8 mouse cellular contexts compared by ENCODE assay signal in genomic region chr2:13010460-13011341, GRCm38 (mm10). TPM values are rescaled to one million over a fixed set of nuclear protein-coding genes. Genes with fewer than 3 reads are reported as not detected.
A peak's percentile ranks its signal among the peaks of the same experiment; 100 is the strongest.
DNase-seq lines count a peak whose midpoint lies in the region; ATAC-seq and TF ChIP-seq lines count a peak whose summit lies in the region.

No protein-coding gene starts in this region.

- no peak for TF ChIP-seq POLR2A in cerebellum, adult 2 months (IDR thresholded peaks at IDR 0.05; ENCODE audit: borderline replicate concordance, insufficient read depth, low read length)

- no peaks in the 10 kb centered on the region for H3K9me3 ChIP-seq in intestine, postnatal 0 days (ENCODE audit: control insufficient read depth)
- no peaks in the 10 kb centered on the region for H3K9me3 ChIP-seq in limb, embryonic 11.5 days (ENCODE audit: control insufficient read depth, low read length)
- no peaks in the 10 kb centered on the region for H3K9me3 ChIP-seq in midbrain, embryonic 16.5 days (replicated peaks; ENCODE audit: control insufficient read depth, low read length, poor library complexity, severe bottlenecking)

- peak overlapping the region; percentile 17; the same call in 1 of the 2 replicates for H3K9ac ChIP-seq in intestine, postnatal 0 days (ENCODE audit: low read depth, low read length)
- H3K9ac ChIP-seq in limb, embryonic 11.5 days (ENCODE audit: low read length): peak overlapping the region; percentile 49
- H3K9ac ChIP-seq in midbrain, embryonic 16.5 days (ENCODE audit: low read depth, low read length): peak overlapping the region; percentile 74

- H3K4me1 ChIP-seq in cerebellum, adult 2 months (ENCODE audit: control insufficient read depth, insufficient read depth, low read length): no peaks in the 10 kb centered on the region
- H3K4me1 ChIP-seq in intestine, postnatal 0 days (replicated peaks; ENCODE audit: control insufficient read depth, insufficient read depth, low read length): peaks cover 8% of the 10 kb centered on the region; the same call in 1 of the 2 replicates
- H3K4me1 ChIP-seq in limb, embryonic 11.5 days (ENCODE audit: control insufficient read depth, insufficient read depth, low read length): peaks cover 12% of the 10 kb centered on the region
- H3K4me1 ChIP-seq in midbrain, embryonic 16.5 days (ENCODE audit: control insufficient read depth, insufficient read depth, low read length): peaks cover 19% of the 10 kb centered on the region

- peaks cover 3% of the 10 kb centered on the region; the same call in 1 of the 2 replicates for H3K27me3 ChIP-seq in cerebellum, adult 2 months (ENCODE audit: control insufficient read depth, insufficient read depth, low read length)
- peaks cover 38% of the 10 kb centered on the region for H3K27me3 ChIP-seq in intestine, postnatal 0 days (replicated peaks; ENCODE audit: control insufficient read depth, insufficient read depth, low read length)
- peaks cover 37% of the 10 kb centered on the region for H3K27me3 ChIP-seq in limb, embryonic 11.5 days (ENCODE audit: control insufficient read depth, insufficient read depth, low read length)
- H3K27me3 ChIP-seq in midbrain, embryonic 16.5 days (ENCODE audit: control insufficient read depth, insufficient read depth, low read depth, low read length): peaks cover 22% of the 10 kb centered on the region

- peak; percentile 6 to 29 for DNase-seq in cerebellum, adult 2 months
- DNase-seq in cerebellum, adult 9-11 months: no peak
- peak; percentile 58 for DNase-seq in embryo, embryonic 10 days (ENCODE audit: low spot score)
- peak; percentile 37 to 56 for DNase-seq in gastrocnemius, postnatal 4 days (ENCODE audit: low spot score in 2 of 2)
- peak; percentile 60 for DNase-seq in limb, embryonic 11.5 days (ENCODE audit: low spot score)
- DNase-seq in thymus, postnatal 0 days (ENCODE audit: low spot score): peak; percentile 28

- under 1% methylated on average over 75 of the region's 75 CpGs for WGBS in cerebellum, adult 2 months
- WGBS in intestine, postnatal 0 days: 1% methylated on average over 70 of the region's 75 CpGs
- under 1% methylated on average over 73 of the region's 75 CpGs for WGBS in limb, embryonic 11.5 days
- under 1% methylated on average over 62 of the region's 75 CpGs for WGBS in midbrain, embryonic 16.5 days

- H3K4me3 ChIP-seq in cerebellum, adult 2 months (replicated peaks; ENCODE audit: insufficient read depth, low read depth, low read length): peak overlapping the region; percentile 38
- peak overlapping the region; percentile 58 for H3K4me3 ChIP-seq in intestine, postnatal 0 days (ENCODE audit: low read depth, low read length)
- peak overlapping the region; percentile 49 for H3K4me3 ChIP-seq in limb, embryonic 11.5 days (ENCODE audit: low read depth, low read length)
- peak overlapping the region; percentile 62 for H3K4me3 ChIP-seq in midbrain, embryonic 16.5 days (ENCODE audit: low read depth, low read length)

- H3K36me3 ChIP-seq in intestine, postnatal 0 days (ENCODE audit: control insufficient read depth, insufficient read depth): no peaks in the 10 kb centered on the region
- H3K36me3 ChIP-seq in limb, embryonic 11.5 days (ENCODE audit: control insufficient read depth, insufficient read depth, low read length): no peaks in the 10 kb centered on the region
- no peaks in the 10 kb centered on the region for H3K36me3 ChIP-seq in midbrain, embryonic 16.5 days (ENCODE audit: control insufficient read depth, insufficient read depth, low read length)

- H3K27ac ChIP-seq in cerebellum, adult 2 months (ENCODE audit: insufficient read depth, low read length): no peak overlapping the region
- H3K27ac ChIP-seq in intestine, postnatal 0 days (ENCODE audit: low read depth, low read length): no peak overlapping the region
- no peak overlapping the region for H3K27ac ChIP-seq in limb, embryonic 11.5 days (replicated peaks; ENCODE audit: low read depth, low read length)
- 0 out of 2 replicates have a peak overlapping the region, but pooled peaks have one; percentile 4 for H3K27ac ChIP-seq in midbrain, embryonic 16.5 days (ENCODE audit: low read length)

- TF ChIP-seq CTCF in cerebellum, adult 2 months (IDR thresholded peaks at IDR 0.05; ENCODE audit: borderline replicate concordance, insufficient read depth, low read depth, low read length): no peak
- TF ChIP-seq CTCF in intestine, postnatal 0 days (IDR thresholded peaks at IDR 0.05; ENCODE audit: low read depth): peak; percentile 62

- ATAC-seq in intestine, postnatal 0 days: peak; percentile 33; the same call in 1 of the 2 replicates
- peak; percentile 65 for ATAC-seq in limb, embryonic 11.5 days (ENCODE audit: insufficient number of reproducible peaks, low FRiP score, low TSS enrichment, low read depth)
- peak; percentile 82 for ATAC-seq in midbrain, embryonic 16.5 days

- H3K4me2 ChIP-seq in intestine, postnatal 0 days (replicated peaks; ENCODE audit: low read depth): peak overlapping the region; percentile 98
- peak overlapping the region; percentile 99 for H3K4me2 ChIP-seq in limb, embryonic 11.5 days (ENCODE audit: low read depth, severe bottlenecking)
- H3K4me2 ChIP-seq in midbrain, embryonic 16.5 days (ENCODE audit: low read length): peak overlapping the region; percentile 100

RNA-seq across cellular contexts. Expression of gene C1ql3, which starts 0.9 kb away (rescaled TPM):
- 12.5 and 13.8 TPM in 2 replicates for polyA plus RNA-seq in cerebellum, adult 2 months (2012; rRNA removed)
- total RNA-seq in gastrocnemius, postnatal 4 days (2021): 1 to 10 TPM; 4.5 to 4.8 TPM
- 0.75 and 0.91 TPM in 2 replicates for polyA plus RNA-seq in intestine, postnatal 0 days (2015; fragmentation: Nextera tagmentation; extraction: Ambion mirVana)
- polyA plus RNA-seq in limb, embryonic 11.5 days (2014; fragmentation: Nextera tagmentation; extraction: Ambion mirVana): 0.47 and 0.54 TPM in 2 replicates
- 1.8 and 2.2 TPM in 2 replicates for polyA plus RNA-seq in midbrain, embryonic 16.5 days (2015; fragmentation: Nextera tagmentation; extraction: Ambion mirVana)
- polyA plus RNA-seq in thymus, postnatal 0 days (2015; fragmentation: Nextera tagmentation; extraction: Ambion mirVana): 0.10 and 0.25 TPM in 2 replicates

Comparison
In these comparisons a context has a peak if more than half of its experiments do, and no peak if none do; other contexts are left out.
1. H3K9ac ChIP-seq: peak in every context shown above with its lines; median percentile 74 in midbrain, embryonic 16.5 days; 49 in limb, embryonic 11.5 days; 17 in intestine, postnatal 0 days.